Mouse (Mus musculus): ENCODE data around the gene Unc93a2.
"Not testable (repeated sequence)": the region's sequence is repeated elsewhere in the genome, so short reads cannot be mapped to it uniquely, and the experiment has no call there.

DNA sequence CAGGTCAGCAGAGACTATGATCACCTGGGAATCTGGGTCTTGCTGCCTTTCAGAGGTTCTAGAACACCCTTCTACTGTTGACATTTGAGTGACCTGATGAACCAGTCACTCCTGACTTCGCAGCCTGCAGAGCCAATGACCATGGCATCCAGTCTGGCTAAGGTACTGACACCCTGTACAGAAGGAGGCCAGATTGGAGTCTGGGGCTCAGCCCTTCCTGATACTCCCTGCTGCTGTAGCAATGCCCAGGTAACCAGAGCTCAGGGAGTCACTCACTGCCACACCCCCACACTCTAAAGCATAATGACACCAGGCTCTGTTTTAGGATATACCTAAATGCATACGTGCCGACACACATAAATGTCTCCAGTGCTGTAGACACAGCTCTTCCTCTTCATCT lies 2.6 kb downstream of the Unc93a2 start:
- TF ChIP-seq POLR2A, CTCF (IDR thresholded peaks at IDR 0.05; ENCODE audit: extremely low read depth, insufficient read depth, low read length): not testable (repeated sequence)

Measured in cortical plate, adult 2 months (tissue).